Mouse (Mus musculus) intestine, embryonic 15.5 days (tissue): ENCODE results near the gene Adcy7. TPM values are rescaled to one million over a fixed set of nuclear protein-coding genes. Genes with fewer than 3 reads are reported as not detected.

Source experiments
- ATAC-seq: fragments of 200-750 bp; cut with Nextera tagmentation; 2 replicates; pipeline ENCODE4 v1.8.0; 2017; ENCODE audit warnings: moderate TSS enrichment, moderate library complexity
- H3K27ac ChIP-seq: fragments of 300-500 bp; sonication (generic); 2 replicates; pipeline ENCODE4 v1.5.1; 2015; ENCODE audit warnings: mild to moderate bottlenecking, inconsistent platforms
- H3K27me3 ChIP-seq: fragments of 300-500 bp; sonication (generic); replicated peaks from 2 replicates; pipeline ENCODE4 v1.6.1; 2015; ENCODE audit warnings: inconsistent platforms
- H3K36me3 ChIP-seq: fragments of 300-500 bp; sonication (generic); 2 replicates; pipeline ENCODE4 v1.6.1; 2015; ENCODE audit warnings: inconsistent platforms
- H3K4me1 ChIP-seq: fragments of 300-500 bp; sonication (generic); replicated peaks from 2 replicates; pipeline ENCODE4 v1.6.1; 2015; ENCODE audit warnings: inconsistent platforms
- H3K4me2 ChIP-seq: fragments of 300-500 bp; sonication (generic); replicated peaks from 2 replicates; pipeline ENCODE4 v1.6.1; 2015; ENCODE audit warnings: mild to moderate bottlenecking, inconsistent platforms
- H3K4me3 ChIP-seq: fragments of 300-500 bp; sonication (generic); replicated peaks from 2 replicates; pipeline ENCODE4 v1.5.1; 2015; ENCODE audit warnings: inconsistent platforms
- H3K9ac ChIP-seq: fragments of 300-500 bp; sonication (generic); 2 replicates; pipeline ENCODE4 v1.6.1; 2015; ENCODE audit warnings: inconsistent platforms
- H3K9me3 ChIP-seq: fragments of 300-500 bp; sonication (generic); 2 replicates; pipeline ENCODE4 v1.6.1; 2016; ENCODE audit warnings: inconsistent platforms
- WGBS: fragments of 180-500 bp; shearing (Covaris S2); methylation state at CpG from one replicate; pipeline ENCODE4 v1.1.7; 2015; 5-methylcytosine and 5-hydroxymethylcytosine counted together
- polyA plus RNA-seq: library from polyadenylated mRNA; unstranded; fragments of >200 nt; fragmentation: Nextera tagmentation; extraction: Ambion mirVana; gene quantifications from 2 replicates; pipeline ENCODE4 v1.2.1, GENCODE M21; 2015

Adcy7 gene
- polyA plus RNA-seq, 1 experiment from 2014 or later, result 3.1 TPM

GRCm38 (mm10) chr8:88324760-88325159, 52.6 kb downstream of the Adcy7 start:
- H3K36me3 ChIP-seq, result peaks cover 10% of the 10 kb centered on the region; the same call in 1 of the 2 replicates
- no peak overlapping the region for H3K4me2 ChIP-seq
- WGBS, result 77% methylated on average over 11 of the region's 11 CpGs
- ATAC-seq, result no peak
- no peaks in the 10 kb centered on the region for H3K27me3 ChIP-seq
- H3K27ac ChIP-seq, result no peak overlapping the region
- no peak overlapping the region for H3K9ac ChIP-seq
- H3K4me3 ChIP-seq, result no peak overlapping the region
- no peaks in the 10 kb centered on the region for H3K4me1 ChIP-seq
- H3K9me3 ChIP-seq, result no peaks in the 10 kb centered on the region

- H3K27ac ChIP-seq, result no peak overlapping the region
- H3K9me3 ChIP-seq, result no peaks in the 10 kb centered on the region
- H3K4me1 ChIP-seq, result no peaks in the 10 kb centered on the region
- 20% methylated on average over 5 of the region's 5 CpGs for WGBS
- H3K4me2 ChIP-seq, result no peak overlapping the region
- peaks cover 15% of the 10 kb centered on the region; the same call in 1 of the 2 replicates for H3K36me3 ChIP-seq
- H3K4me3 ChIP-seq, result no peak overlapping the region
- no peak overlapping the region for H3K9ac ChIP-seq
- H3K27me3 ChIP-seq, result no peaks in the 10 kb centered on the region
- no peak for ATAC-seq
Observed at GRCm38 (mm10) chr8:88325251-88325650, 53.0 kb downstream of the Adcy7 start.

DNA sequence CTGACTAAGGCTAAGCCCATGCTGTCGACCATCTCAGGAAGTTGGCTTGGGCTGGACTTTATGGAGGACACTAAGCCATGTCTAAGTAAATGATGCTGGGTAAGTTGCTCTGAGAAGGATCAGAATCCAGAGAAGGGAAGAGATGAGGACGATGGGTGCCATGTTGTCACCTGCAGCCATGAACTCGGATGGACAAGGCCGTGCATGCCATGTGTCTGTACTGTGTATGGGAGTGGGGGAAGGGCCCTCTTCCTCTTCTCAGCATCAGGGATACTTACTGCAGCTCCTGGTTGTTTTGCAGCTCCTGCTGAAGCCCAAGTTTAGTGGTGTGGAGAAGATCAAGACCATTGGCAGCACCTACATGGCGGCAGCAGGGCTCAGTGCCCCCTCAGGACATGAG, 53.6 kb downstream of the Adcy7 start:
- Histone ChIP-seq H3K9ac (no peak overlapping the region), H3K9me3 (no peaks in the 10 kb centered on the region), H3K4me3 (no peak overlapping the region), H3K4me2 (no peak overlapping the region), H3K4me1 (no peaks in the 10 kb centered on the region), H3K27ac (no peak overlapping the region), H3K27me3 (no peaks in the 10 kb centered on the region), H3K36me3 (peaks cover 15% of the 10 kb centered on the region; the same call in 1 of the 2 replicates)
- 72% methylated on average over 5 of the region's 5 CpGs for WGBS
- no peak for ATAC-seq

- ATAC-seq, result no peak
- no peaks in the 10 kb centered on the region for H3K27me3 ChIP-seq
- no peaks in the 10 kb centered on the region for H3K9me3 ChIP-seq
- H3K27ac ChIP-seq, result no peak overlapping the region
- H3K4me3 ChIP-seq, result no peak overlapping the region
- no peak overlapping the region for H3K4me2 ChIP-seq
- H3K9ac ChIP-seq, result no peak overlapping the region
- H3K4me1 ChIP-seq, result no peaks in the 10 kb centered on the region
- WGBS, result 91% methylated on average over 12 of the region's 12 CpGs
- peaks cover 18% of the 10 kb centered on the region for H3K36me3 ChIP-seq
Observed at GRCm38 (mm10) chr8:88326328-88326727, 54.1 kb downstream of the Adcy7 start.

DNA sequence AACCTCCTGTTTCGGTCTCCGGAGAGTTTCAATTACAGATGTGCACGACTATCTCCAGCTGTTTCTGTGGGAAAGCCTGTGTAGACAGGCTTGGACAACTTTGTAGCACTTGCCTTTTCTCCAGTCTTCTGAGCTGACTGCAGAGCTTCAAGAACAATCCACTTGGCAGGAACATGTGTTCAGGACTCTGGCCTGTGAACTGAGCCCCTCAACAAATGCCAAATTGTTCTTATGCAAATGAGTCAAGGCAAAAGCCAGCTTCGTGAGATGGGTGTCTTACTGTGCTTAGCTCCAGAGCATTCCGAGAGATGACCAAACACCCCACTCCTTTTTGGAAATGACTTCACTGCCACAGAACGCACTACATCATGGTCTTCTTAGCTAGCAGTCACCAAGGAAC, 56.5 kb downstream of the Adcy7 start:
- Histone ChIP-seq H3K4me2 (no peak overlapping the region), H3K36me3 (peaks cover 24% of the 10 kb centered on the region), H3K4me1 (no peaks in the 10 kb centered on the region), H3K4me3 (no peak overlapping the region), H3K9ac (no peak overlapping the region), H3K27me3 (no peaks in the 10 kb centered on the region), H3K27ac (no peak overlapping the region), H3K9me3 (no peaks in the 10 kb centered on the region)
- no peak for ATAC-seq
- WGBS, result 85% methylated on average over 6 of the region's 6 CpGs

DNA sequence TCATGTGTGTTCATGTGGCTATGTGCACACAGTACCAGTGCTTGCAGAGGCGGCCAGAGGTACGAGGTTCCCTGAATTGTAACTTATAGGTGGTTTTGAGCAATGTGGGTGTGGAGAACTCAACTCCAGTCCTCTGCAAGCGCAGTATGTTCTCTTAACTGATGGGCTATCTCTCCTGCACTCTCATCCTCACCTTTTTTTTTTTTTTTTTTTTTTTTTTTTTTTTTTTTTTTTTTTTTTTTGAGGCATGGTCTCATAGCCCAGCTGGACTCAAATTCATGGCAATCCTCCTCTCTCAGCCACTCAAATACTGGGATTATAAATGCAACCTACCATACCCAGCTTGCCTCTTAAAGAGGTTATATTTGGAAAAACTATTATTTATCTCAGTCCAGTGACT, 58.6 kb downstream of the Adcy7 start:
- no peak for ATAC-seq
- no peaks in the 10 kb centered on the region for H3K27me3 ChIP-seq
- WGBS, result 78% methylated on average over 3 of the region's 3 CpGs
- peaks cover 29% of the 10 kb centered on the region for H3K36me3 ChIP-seq
- no peak overlapping the region for H3K4me3 ChIP-seq
- H3K4me2 ChIP-seq, result no peak overlapping the region
- H3K9ac ChIP-seq, result no peak overlapping the region
- H3K9me3 ChIP-seq, result no peaks in the 10 kb centered on the region
- H3K4me1 ChIP-seq, result no peaks in the 10 kb centered on the region
- H3K27ac ChIP-seq, result no peak overlapping the region

DNA sequence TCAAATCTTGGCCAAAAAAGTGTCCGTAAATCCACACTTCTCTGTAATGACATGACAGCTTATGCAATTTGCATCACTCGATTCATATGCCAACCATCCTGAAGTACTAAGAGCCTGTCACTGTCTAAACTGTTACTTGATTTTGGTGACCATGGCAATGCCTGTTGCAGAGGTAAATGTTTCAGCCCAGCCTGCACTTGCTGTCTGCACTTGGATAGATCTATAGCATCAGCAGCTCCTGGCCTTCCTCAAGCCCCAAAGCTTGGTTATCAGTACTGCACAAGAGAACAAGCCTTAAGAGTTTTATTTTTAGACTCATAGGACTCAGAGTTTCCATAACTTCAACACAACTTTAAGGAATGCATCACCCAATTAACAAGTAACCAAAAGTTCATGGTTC, 62.2 kb downstream of the Adcy7 start:
- Histone ChIP-seq H3K27ac (no peak overlapping the region), H3K4me3 (no peak overlapping the region), H3K9ac (no peak overlapping the region), H3K36me3 (peaks cover 31% of the 10 kb centered on the region), H3K9me3 (no peaks in the 10 kb centered on the region), H3K4me2 (no peak overlapping the region), H3K4me1 (no peaks in the 10 kb centered on the region), H3K27me3 (no peaks in the 10 kb centered on the region)
- WGBS, result 93% methylated on average over 2 of the region's 2 CpGs
- no peak for ATAC-seq

DNA sequence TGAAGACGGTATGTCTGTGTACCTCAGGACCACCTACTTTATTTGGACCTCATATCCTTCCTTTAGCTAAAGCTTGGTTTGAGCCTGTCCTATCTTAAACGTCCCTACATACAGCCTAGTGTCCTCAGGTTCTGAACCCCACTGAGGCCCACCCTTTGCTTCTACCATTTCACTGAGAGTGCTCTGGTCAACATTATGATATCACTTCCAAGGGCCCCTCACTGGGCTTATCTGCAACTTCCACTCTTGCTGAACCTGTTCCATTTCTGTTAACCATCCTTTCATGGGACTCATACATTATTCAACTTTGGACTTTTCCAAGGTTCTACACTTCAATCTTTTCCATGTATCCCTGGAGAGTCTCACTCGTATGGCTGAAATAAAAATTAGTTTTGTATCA, 62.8 kb downstream of the Adcy7 start:
- H3K9me3 ChIP-seq, result no peaks in the 10 kb centered on the region
- peaks cover 29% of the 10 kb centered on the region for H3K36me3 ChIP-seq
- H3K4me3 ChIP-seq, result no peak overlapping the region
- H3K4me1 ChIP-seq, result no peaks in the 10 kb centered on the region
- no peak overlapping the region for H3K27ac ChIP-seq
- 0 out of 2 replicates have a peak, but pooled peaks have one; percentile 31 for ATAC-seq
- no peak overlapping the region for H3K4me2 ChIP-seq
- WGBS, result 82% methylated on average over 3 of the region's 3 CpGs
- H3K27me3 ChIP-seq, result no peaks in the 10 kb centered on the region
- H3K9ac ChIP-seq, result no peak overlapping the region

GRCm38 (mm10) chr8:88339221-88339620, 67.0 kb downstream of the Adcy7 start:
- 45% methylated on average over 3 of the region's 3 CpGs for WGBS
- Histone ChIP-seq H3K4me1 (no peaks in the 10 kb centered on the region), H3K4me3 (no peak overlapping the region), H3K27me3 (no peaks in the 10 kb centered on the region), H3K9me3 (no peaks in the 10 kb centered on the region), H3K9ac (no peak overlapping the region), H3K36me3 (peaks cover 33% of the 10 kb centered on the region), H3K27ac (no peak overlapping the region), H3K4me2 (no peak overlapping the region)
- ATAC-seq, result no peak

DNA sequence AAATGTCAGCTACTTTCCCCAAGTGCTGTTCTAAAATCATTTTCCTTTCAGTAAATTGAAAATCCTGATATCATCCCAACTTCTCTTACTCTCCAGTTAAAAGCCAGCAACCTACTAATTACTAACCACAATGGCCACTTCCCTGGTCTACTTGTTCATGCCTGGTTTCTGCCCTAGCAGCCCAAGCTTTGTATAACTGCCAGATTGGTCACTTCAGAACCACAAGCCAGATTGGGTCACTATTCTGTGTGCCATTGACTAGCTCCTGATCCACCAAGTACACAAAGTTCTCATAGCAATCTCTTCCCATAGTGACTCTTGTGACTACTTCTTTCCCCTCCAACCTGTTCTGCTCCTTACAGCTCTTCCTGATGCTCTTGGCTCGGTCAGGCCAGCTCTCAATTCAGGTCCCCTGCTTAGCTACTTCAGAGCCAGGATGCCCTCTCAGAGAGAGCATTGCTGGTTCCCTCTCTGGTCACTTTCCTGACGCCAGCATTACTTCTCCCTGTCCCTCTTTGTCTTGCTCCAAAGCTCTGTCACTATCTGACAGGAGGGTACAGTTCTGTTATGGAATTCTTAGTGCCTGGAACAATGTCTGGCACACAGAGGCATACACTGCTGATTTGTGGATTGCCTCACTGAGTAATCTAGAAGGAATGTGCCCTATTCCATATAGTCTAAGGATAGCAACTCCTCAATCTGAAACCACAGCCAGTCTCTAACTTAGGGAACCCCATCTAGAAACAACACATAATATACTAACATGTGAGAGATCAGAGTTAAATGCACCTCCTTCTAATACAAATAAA, 67.9 kb downstream of the Adcy7 start:
- H3K27me3 ChIP-seq, result no peaks in the 10 kb centered on the region
- H3K4me3 ChIP-seq, result no peak overlapping the region
- no peaks in the 10 kb centered on the region for H3K4me1 ChIP-seq
- no peaks in the 10 kb centered on the region for H3K9me3 ChIP-seq
- no peak overlapping the region for H3K9ac ChIP-seq
- ATAC-seq, result no peak
- 85% methylated on average over 2 of the region's 2 CpGs for WGBS
- H3K27ac ChIP-seq, result no peak overlapping the region
- no peak overlapping the region for H3K4me2 ChIP-seq
- H3K36me3 ChIP-seq, result peaks cover 41% of the 10 kb centered on the region

DNA sequence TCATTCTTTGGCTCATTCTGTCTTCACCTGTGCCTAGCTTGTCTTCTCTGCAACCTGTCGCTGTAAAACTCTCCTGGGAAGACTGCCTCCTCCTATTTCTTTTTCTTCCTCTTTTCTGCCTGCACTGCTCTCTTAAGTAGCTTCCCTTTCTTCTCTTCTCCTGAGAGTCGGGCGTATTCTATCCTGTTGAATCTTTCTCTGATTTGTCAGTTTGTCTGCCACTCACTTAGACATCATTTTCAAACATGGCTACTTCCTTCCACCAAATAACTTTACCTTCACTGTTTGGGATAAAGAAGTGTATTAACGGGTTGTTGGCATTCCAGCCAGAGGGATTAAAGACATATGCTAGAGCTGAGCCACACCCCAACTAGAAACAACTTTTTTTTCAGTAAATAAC, 69.8 kb downstream of the Adcy7 start:
- no peak overlapping the region for H3K9ac ChIP-seq
- H3K4me1 ChIP-seq, result no peaks in the 10 kb centered on the region
- H3K4me2 ChIP-seq, result no peak overlapping the region
- no peak overlapping the region for H3K4me3 ChIP-seq
- H3K27me3 ChIP-seq, result no peaks in the 10 kb centered on the region
- no peak overlapping the region for H3K27ac ChIP-seq
- no peak for ATAC-seq
- H3K9me3 ChIP-seq, result no peaks in the 10 kb centered on the region
- 89% methylated on average over 4 of the region's 4 CpGs for WGBS
- peaks cover 36% of the 10 kb centered on the region for H3K36me3 ChIP-seq

DNA sequence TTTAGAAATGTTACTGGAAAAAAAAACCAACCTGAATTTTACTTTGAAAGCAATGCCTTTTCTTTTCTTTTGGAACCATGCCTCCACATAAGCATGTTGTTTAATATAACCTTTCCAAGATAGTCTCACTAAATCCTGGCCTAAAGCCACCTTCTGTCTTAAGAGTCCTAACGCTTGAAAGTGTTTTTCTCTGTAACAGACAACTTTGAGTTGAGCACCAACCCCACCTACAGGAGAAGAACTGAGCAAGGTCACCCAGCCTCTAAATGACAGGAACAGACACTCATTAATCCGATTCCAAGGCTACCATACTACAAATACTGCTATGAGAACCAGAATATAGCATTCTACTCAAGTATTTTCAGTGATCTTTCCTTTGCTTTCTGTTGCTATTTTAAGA, 76.8 kb downstream of the Adcy7 start:
- H3K4me2 ChIP-seq, result no peak overlapping the region
- H3K27me3 ChIP-seq, result no peaks in the 10 kb centered on the region
- H3K36me3 ChIP-seq, result peaks cover 39% of the 10 kb centered on the region
- H3K9me3 ChIP-seq, result no peaks in the 10 kb centered on the region
- H3K4me1 ChIP-seq, result no peaks in the 10 kb centered on the region
- no peak overlapping the region for H3K4me3 ChIP-seq
- H3K27ac ChIP-seq, result no peak overlapping the region
- ATAC-seq, result no peak
- WGBS, result 72% methylated on average over 2 of the region's 2 CpGs
- H3K9ac ChIP-seq, result no peak overlapping the region

GRCm38 (mm10) chr8:88357226-88357933, 85.2 kb downstream of the Adcy7 start:
- no peak overlapping the region for H3K27ac ChIP-seq
- no peak overlapping the region for H3K4me2 ChIP-seq
- WGBS, result 86% methylated on average over 5 of the region's 5 CpGs
- peaks cover 34% of the 10 kb centered on the region for H3K36me3 ChIP-seq
- H3K4me1 ChIP-seq, result no peaks in the 10 kb centered on the region
- no peak overlapping the region for H3K9ac ChIP-seq
- H3K9me3 ChIP-seq, result no peaks in the 10 kb centered on the region
- no peaks in the 10 kb centered on the region for H3K27me3 ChIP-seq
- no peak for ATAC-seq
- H3K4me3 ChIP-seq, result no peak overlapping the region
